Mouse (Mus musculus) B cell, adult 2 months (primary cell): ENCODE measurements around the gene Tnnt2.

ENCODE experiments used
- DNase-seq, 2 experiments: peaks; one replicate each; pipeline ENCODE4 v3.0.0; 2022

Tnnt2 gene

DNA sequence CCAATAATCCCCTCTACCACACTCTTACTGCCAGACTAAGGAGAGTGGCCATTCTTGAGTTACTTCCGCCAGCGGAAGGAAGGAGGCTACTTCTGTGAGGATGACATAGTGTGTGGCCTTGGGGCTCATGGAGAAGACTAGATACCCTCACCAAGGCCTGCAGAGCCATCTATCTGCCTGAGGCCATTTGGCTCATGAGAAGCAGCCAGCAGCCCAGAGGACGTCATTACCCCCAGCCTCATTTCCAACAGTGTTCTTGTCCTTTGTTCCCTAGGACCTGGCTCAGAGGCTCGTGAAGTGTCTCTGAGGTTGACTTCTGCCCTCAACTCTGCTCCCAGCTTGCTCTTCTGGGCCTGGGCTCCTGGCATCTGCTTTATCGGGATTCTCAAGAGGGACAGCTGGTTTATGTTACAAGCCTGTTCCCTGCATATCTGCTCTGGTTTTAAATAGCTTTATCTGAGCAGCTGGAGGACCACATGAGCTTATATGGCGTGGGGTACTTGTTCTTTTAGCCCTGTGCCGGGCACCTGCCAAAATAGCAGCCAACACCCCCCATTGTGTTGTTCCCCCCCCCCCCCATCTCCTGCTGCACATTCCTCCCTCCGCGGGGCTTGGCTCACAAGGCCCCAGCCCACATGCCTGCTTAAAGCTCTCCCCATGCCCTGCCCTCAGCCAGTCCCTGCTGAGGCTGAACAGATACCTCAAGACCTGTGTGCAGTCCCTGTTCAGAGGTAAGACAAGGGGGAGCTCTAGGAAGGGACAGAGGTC is at the start of gene Tnnt2:
TSS of gene Tnnt2 (plus strand) at position 639 of the 768 bp plus-strand sequence.
- no peak for DNase-seq

GRCm38 (mm10) chr1:135787799-135788198 is 48.4 kb upstream of the Tnnt2 start:
- peak; percentile 83 to 85 for DNase-seq

DNA sequence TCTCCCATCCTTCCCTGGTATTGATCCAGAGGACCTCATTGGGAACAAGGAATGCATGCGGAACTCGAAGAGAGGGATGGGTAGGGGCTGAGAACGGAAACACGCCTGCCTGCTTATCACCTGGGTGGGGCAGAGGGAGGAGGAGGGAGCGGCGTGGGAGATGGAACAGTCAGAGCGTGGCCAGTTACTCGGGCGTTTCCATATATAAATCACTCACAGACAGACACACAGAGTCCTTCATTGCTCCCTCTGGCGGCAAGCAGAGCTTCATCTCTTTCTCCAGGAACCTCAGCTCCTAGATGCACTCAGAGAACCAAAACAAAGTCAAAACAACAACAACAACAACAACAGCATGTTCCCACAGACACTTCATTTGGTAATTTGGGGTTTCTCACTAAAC is 47.4 kb upstream of the Tnnt2 start:
- DNase-seq: peak; percentile 25 to 29

DNA sequence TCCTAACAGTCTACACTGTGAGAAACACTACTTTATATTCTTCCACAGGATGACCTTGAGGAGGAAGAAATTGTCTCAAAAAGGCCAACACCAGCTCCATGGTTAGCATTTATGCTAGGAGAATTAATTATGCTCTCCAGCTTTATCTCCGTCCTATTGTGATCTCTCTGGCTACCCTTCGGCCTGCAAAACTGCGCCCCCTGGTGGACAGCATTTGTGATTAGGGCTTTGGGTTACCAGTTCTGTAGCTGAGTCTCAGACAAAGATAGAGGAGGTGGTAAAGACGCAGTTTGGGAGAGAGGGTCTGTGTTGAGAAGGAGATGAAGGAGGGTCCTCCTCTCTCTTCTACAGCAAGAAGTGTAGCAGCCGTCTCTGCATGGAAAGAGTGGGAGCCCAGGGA is 46.3 kb upstream of the Tnnt2 start:
- peak; percentile 84 to 85 for DNase-seq

- no peak for DNase-seq
These were observed 43.8 kb upstream of the Tnnt2 start for GRCm38 (mm10) chr1:135792143-135792939.

DNA sequence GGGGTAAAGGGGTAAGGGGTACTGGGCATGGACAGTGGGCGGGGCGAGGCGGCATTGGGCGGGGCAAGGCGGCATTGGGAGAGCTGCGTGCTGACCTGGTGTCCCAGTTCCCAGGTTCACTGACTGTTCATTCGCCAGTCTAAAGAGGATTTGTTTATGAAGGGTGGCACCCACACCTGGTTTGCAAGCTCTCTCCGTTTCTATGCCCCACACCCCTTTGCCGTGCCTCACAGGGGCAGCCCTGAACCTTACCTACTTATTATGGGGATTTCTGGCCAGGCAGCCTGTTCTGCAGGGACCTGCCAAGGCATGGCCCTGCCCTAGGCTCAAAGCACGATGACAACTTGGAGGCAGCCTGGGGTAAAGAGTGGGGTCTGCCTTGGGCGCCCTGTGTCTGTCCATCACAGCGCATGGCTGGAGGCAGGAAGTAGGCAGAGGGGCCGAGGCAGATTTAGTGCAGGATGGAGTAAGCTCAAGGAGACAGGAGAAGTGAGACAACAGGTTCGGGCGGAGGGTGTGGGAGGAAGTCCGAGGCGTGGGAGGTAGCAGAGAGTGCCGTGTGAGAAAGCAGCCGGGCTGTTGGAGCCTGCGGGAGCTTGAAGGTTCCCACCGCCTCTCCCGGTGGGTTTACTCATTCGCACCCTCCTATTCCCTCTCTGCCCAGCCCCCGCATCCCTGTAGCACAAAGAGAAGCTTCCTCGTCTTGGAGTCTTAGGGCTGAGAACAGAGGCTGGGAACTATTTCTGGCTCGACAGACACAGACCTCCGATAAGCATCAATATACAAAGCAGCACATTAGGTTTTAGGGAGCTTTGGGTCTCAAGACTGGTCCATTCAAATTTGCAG is 42.6 kb upstream of the Tnnt2 start:
- peak; percentile 32 to 45 for DNase-seq

DNA sequence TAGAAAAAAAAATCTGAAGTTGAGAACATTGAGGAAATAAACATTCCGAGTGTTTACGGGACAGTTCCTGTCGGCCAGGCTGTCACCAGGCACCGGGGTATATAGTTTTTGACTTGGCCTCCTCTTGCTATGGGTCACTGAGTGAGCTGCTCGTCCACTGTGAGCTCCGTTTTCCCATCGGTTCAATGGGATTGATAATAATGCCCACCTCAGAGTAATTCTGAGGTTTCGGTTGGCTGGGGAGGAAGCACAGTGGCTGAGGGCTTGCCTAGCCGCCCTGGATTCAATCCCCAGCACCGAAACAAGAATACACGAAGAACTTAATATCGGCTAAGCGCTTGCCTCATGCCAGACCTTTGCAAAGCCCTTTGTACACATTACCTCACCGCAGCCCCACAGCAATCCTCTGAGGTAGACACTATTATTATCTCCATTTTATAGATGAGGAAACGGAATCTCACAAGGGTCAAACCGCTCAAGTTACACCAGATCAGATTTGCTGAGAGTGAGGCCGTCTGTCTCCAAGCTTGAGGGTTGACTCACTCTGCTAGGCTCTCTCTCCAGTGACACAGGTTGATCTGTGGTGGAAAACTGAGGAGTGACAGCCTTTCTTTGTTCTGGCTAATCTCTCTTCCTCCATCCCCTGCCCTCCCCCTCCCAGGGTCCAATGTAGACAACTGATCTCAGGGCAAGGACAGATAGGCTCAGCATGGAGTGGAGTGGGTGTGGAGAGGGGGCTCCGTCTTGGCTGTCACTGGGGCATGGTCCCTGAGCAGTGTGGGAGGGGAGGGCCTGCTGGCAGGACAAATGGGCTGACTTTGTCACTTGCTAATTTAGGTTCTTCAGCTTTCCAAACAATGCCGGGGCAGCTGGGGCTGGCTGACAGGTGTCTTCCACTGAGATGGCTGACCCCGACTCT is 41.7 kb upstream of the Tnnt2 start:
- no peak for DNase-seq

DNA sequence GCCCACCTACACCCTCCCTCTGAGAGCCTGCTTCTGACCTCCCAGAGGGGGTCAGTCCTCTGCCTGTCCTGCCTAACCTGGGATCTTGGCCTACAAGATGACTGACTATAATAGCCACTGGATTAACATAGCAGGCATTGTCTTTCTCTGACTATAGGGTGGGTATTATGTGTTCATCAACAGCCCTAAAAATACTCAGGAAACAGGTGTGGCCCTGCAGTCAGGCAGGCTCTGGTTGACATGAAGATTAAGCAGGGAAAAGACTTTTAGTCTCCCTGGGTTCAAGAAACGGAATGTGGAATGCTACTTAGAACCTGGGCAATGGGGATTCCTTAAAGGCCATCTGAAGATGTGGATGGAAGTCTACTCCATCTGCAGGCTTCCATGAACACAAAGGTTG is 37.7 kb upstream of the Tnnt2 start:
- DNase-seq: no peak

- DNase-seq: no peak
These were observed 37.0 kb upstream of the Tnnt2 start for GRCm38 (mm10) chr1:135799109-135799627.

DNA sequence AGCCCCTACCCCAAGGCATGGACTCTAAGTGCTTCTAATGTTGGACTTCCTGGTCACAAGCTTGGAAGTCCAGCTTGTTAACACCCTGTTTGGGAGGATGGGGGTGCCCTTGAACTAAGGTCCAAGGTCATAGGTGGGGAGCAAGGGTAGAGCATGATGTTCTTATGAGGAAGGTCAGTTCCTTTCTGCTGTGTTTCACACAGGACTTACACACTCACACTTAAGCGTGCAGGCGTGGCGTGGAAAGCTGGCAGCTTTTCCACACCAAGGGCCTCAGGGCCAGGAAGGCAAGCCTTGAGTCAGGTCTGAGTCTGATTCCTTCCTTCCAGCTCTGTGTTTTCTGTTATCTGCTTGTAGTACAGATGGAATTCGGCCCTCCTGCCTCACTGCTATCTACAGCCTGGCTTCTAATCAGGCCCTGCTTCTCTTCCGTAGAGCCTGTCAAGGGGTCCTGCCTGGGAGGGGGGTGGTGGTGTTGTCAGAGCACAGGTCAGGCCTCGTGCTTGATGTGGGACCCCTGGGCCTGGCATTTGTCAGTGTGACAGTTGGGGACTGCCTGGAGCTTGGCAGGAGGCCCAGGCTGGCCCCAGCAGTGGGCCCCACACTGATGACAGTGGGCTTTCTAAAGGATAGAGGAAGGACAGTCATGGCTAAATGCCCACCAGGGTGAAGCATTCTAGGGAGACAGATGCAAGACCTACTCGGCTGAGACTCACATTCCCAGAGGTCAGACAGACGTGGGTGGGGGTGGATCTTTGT is 35.8 kb upstream of the Tnnt2 start:
- DNase-seq: no peak

DNA sequence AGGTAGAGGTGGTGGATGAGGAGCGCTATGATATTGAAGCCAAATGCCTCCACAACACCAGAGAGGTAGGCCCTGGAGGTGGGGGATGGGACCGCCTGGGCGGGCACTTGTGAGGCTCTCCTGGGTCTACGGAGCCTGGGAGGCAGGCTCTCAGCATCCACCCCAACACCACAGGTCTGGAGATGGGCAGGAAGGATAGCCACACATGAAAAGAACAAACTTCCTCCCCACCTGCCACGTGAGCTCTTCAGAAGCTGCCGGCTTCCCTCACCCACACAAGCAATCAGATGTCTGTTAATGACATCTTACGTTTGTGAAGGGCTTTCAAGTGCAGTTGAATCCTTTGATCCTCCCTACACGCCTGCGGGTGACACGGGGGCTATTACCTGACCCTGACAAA is 28.6 kb upstream of the Tnnt2 start:
- DNase-seq: no peak

GRCm38 (mm10) chr1:135810180-135810579 is 26.0 kb upstream of the Tnnt2 start:
- no peak for DNase-seq

GRCm38 (mm10) chr1:135811016-135811646 is 25.0 kb upstream of the Tnnt2 start:
- peak; percentile 84 to 87 for DNase-seq

GRCm38 (mm10) chr1:135812205-135812604 is 23.9 kb upstream of the Tnnt2 start:
- DNase-seq: no peak

DNA sequence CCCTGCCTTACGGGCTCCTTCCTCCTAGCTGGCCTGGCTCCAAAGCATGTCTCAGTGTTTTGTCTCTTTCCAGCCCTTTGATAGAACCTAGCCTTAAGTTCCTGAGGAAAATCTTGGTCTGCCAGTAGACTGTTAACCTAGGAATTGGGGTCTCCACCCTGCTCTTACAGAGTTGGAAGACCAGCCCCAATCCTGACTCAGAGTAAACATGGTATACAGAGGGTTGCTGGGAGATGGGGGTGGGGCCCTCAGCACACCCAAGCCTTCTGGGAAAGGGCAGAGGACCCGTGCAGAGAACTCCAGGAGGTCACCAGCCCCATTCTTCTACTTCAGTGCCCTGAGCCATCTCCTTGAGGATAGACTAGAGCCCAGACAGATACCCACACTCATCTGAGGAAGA is 23.5 kb upstream of the Tnnt2 start:
- DNase-seq: no peak

DNA sequence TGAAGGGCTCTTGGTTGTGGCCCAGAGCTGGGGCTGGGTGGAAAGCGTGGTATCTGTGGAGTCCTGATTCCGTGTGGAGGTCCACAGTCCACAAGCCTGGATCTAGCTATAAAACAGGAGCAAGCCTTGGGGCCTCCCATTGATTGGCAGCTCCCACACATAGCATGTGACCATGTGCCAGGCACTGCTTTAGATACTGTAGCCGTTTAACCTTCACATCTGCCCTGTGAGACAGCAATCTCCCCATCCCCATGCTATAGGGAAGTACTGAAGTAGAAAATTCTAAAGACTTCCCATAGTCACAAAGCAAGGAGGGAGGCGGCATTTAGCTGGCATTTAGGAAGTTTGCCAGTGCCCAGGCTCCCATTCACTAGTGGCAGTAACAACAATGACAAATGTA is 23.1 kb upstream of the Tnnt2 start:
- DNase-seq: no peak

DNA sequence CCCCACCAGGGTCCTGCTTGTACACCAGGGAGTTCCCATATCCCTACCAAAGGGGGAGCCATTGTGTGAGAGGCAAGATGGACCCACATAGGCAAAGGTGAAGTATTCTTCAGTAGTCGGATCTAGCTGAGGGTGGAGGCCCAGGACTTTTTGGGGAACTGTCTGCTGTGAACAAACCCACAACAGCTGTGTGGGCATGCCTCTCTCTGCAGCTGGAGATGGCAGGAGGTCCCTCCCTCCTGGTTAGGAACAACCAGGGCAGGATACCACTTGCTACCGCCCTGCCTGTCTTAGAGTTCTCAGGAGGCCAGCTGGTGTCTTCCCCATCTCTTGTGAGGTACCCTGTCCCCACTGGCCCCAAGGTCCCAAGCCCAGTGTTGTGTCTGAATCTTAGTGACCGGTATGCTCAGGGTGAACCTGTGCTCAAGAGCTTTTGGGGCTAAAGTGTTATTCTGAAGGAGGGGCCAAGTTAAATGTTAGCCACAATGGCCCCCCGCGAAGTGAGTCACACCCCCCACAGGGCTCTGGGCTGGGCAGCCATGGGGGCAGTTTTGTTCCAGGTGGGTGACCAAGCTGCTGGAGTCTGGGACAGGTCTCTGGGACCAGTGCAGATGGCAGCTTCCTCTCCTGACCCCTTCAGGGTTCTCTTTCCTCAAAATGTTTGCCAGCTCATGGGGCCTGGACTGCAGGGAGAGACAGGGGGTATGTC is 22.3 kb upstream of the Tnnt2 start:
- DNase-seq: no peak

DNA sequence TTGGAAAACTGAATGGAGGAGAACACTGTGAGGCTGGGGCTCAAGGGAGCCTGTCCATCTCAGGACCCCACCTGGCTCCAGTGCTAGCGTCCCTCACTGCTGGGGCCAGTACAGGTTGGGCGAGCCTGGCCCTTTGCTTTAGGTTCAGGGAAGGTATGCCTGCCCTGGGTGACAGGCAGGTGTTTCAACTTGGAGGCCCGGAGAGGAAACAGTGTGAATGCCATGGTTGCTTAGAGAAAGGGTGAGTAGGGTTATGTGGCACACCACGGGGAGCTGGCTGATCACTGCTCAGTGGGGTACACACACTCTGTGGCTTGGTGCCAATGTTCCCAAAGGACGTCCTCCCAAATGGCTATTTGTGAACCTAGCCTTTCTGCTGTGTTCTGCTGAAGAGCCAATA is 21.6 kb upstream of the Tnnt2 start:
- no peak for DNase-seq

DNA sequence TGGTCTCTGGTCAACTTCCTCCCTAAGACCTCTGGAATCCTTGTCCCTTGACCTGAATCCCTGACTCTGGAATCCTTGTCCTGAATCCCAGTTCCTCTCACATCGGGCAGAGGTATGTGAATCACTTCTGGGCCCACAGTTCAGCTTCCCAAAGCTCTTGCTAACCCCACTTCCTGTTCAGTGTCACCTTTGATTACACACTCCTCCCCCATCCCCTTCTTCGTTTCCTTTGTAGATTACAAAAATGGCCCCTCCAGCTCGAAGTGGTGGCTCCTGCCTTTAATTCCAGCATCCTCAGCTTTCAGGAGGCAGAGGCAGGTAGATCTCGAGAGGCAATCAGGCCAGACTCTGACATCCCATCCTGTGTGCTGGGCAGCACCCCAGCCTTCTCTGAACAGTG is 18.6 kb upstream of the Tnnt2 start:
- DNase-seq: no peak

DNA sequence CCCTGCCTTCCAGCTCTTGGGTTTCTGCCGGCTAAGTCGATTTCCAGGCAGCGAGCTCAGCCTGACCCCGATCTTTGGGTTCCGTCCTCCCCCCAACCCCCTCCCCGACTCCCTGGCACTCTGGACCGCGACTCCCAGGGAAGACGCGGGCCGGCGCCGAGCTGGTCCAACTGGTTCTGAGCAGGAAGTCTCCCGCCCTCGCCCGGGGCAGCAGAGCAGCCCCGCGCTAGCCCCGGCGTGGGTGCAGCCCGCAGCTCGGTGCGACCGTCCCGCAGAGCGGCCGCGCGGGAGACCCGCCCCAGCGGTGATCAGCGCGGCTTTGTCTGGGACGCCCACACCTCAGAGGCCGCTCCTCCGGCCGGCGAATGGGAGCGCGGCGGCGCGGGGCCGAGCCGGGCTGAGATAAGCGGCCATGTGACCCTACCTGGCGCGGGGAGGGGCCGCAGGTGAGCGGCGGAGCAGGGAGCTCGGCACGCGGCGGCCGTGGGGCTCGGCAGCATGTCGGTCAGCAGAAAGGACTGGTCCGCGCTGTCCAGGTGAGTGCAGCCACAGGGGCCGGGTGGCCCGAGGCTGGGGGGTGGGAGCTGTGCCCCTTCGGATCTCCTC is 17.6 kb upstream of the Tnnt2 start, which contains the start of gene Lad1:
TSS of gene Lad1 (plus strand) at position 118 of the 606 bp plus-strand sequence.
- DNase-seq: no peak
